Mouse (Mus musculus) MEL (cell line): ENCODE results near the gene Tmtc4. TPM values are rescaled to one million over a fixed set of nuclear protein-coding genes. Genes with fewer than 3 reads are reported as not detected.

Source experiments
- DNase-seq: peaks from one replicate; pipeline ENCODE4 v3.0.0; 2011; ENCODE audit warnings: low read depth, low spot score
- H3K27ac ChIP-seq: 2 replicates; pipeline ENCODE4 v1.5.1; 2012; ENCODE audit warnings: low read depth, mild to moderate bottlenecking, control low read depth, low read length, moderate library complexity; ENCODE audit not compliant: control insufficient read depth
- H3K27me3 ChIP-seq, 2 experiments: fragments of 150-350 bp in 1 of 2; sonication (generic) in 1 of 2; 2 replicates each; pipeline ENCODE4 v1.6.1; 2012; ENCODE audit warnings: low read length in 2 of 2, mild to moderate bottlenecking in 2 of 2, improper control_type of control experiment in 1 of 2, moderate library complexity in 1 of 2; ENCODE audit not compliant: insufficient read depth in 2 of 2, control insufficient read depth in 1 of 2
- H3K36me3 ChIP-seq, 2 experiments: 2 replicates each; pipeline ENCODE4 v1.6.1; 2012 to 2014; ENCODE audit warnings: low read length in 2 of 2, improper control_type of control experiment in 1 of 2, inconsistent platforms in 1 of 2, mild to moderate bottlenecking in 1 of 2; ENCODE audit not compliant: insufficient read depth in 2 of 2, control insufficient read depth in 1 of 2
- H3K4me1 ChIP-seq, 2 experiments: fragments of 150-350 bp in 1 of 2; sonication (generic) in 1 of 2; 2 replicates each; pipeline ENCODE4 v1.6.1; 2012; ENCODE audit warnings: low read length in 2 of 2, improper control_type of control experiment in 1 of 2, mild to moderate bottlenecking in 1 of 2; ENCODE audit not compliant: insufficient read depth in 2 of 2, control insufficient read depth in 1 of 2
- H3K4me3 ChIP-seq, 2 experiments: fragments of 150-350 bp in 1 of 2; sonication (generic) in 1 of 2; 2 replicates each; pipeline ENCODE4 v1.5.1; 2012; ENCODE audit warnings: low read depth in 2 of 2, low read length in 2 of 2, mild to moderate bottlenecking in 2 of 2, moderate library complexity in 2 of 2, control low read depth in 1 of 2, improper control_type of control experiment in 1 of 2; ENCODE audit not compliant: control insufficient read depth in 1 of 2, insufficient read depth in 1 of 2
- H3K79me2 ChIP-seq: 2 replicates; pipeline ENCODE4 v1.6.1; 2012; ENCODE audit warnings: mild to moderate bottlenecking, low read length, moderate library complexity; ENCODE audit not compliant: control insufficient read depth, poor library complexity, insufficient read depth
- H3K9ac ChIP-seq: 2 replicates; pipeline ENCODE4 v1.6.1; 2012; ENCODE audit warnings: low read depth, mild to moderate bottlenecking, control low read depth, low read length, moderate library complexity; ENCODE audit not compliant: control insufficient read depth, poor library complexity, severe bottlenecking
- H3K9me3 ChIP-seq: fragments of 150-350 bp; sonication (generic); replicated peaks from 2 replicates; pipeline ENCODE4 v1.6.1; 2012; ENCODE audit warnings: mild to moderate bottlenecking, low read length, improper control_type of control experiment, moderate library complexity; ENCODE audit not compliant: insufficient read depth
- CHD1 ChIP-seq: IDR thresholded peaks from 2 replicates; pipeline ENCODE4 v1.6.1; 2012; ENCODE audit warnings: low read depth, mild to moderate bottlenecking, inconsistent platforms, low read length, improper control_type of control experiment
- CHD2 ChIP-seq: IDR thresholded peaks from 2 replicates; pipeline ENCODE4 v1.6.1; 2011; ENCODE audit warnings: low read length, improper control_type of control experiment
- CTCF ChIP-seq, 3 experiments: IDR thresholded peaks in 2 of 3; conservative IDR thresholded peaks in 1 of 3; 2 replicates each; pipeline ENCODE4 v1.5.1; 2011 to 2012; ENCODE audit warnings: low read length in 3 of 3, low read depth in 2 of 3, mild to moderate bottlenecking in 2 of 3, improper control_type of control experiment in 1 of 3, inconsistent platforms in 1 of 3, mixed read lengths in 1 of 3, moderate library complexity in 1 of 3; ENCODE audit not compliant: control insufficient read depth in 1 of 3, insufficient read depth in 1 of 3, poor library complexity in 1 of 3, severe bottlenecking in 1 of 3
- E2F4 ChIP-seq: IDR thresholded peaks from 2 replicates; pipeline ENCODE4 v1.6.1; 2011; ENCODE audit warnings: low read depth, low read length, improper control_type of control experiment, borderline replicate concordance
- ELF1 ChIP-seq: IDR thresholded peaks from 2 replicates; pipeline ENCODE4 v1.6.1; 2014; ENCODE audit warnings: low read depth, mild to moderate bottlenecking, inconsistent platforms, low read length, improper control_type of control experiment, moderate library complexity
- EP300 ChIP-seq, 2 experiments: IDR thresholded peaks; 2 replicates each; pipeline ENCODE4 v1.6.1; 2011; ENCODE audit warnings: improper control_type of control experiment in 2 of 2, low read length in 2 of 2, low read depth in 1 of 2, mild to moderate bottlenecking in 1 of 2
- GABPA ChIP-seq: IDR thresholded peaks from 2 replicates; pipeline ENCODE4 v1.6.1; 2012; ENCODE audit warnings: low read depth, mild to moderate bottlenecking, inconsistent platforms, low read length, improper control_type of control experiment, moderate library complexity
- GATA1 ChIP-seq: IDR thresholded peaks from 2 replicates; pipeline ENCODE4 v1.6.1; 2011; ENCODE audit warnings: low read depth, low read length, improper control_type of control experiment
- HCFC1 ChIP-seq: IDR thresholded peaks from 2 replicates; pipeline ENCODE4 v1.6.1; 2012; ENCODE audit warnings: low read depth, mild to moderate bottlenecking, inconsistent platforms, low read length, improper control_type of control experiment, moderate library complexity
- KAT2A ChIP-seq: conservative IDR thresholded peaks from 2 replicates; pipeline ENCODE4 v1.6.1; 2012; ENCODE audit warnings: low read depth, low read length, improper control_type of control experiment, inconsistent platforms
- MAFK ChIP-seq: IDR thresholded peaks from 2 replicates; pipeline ENCODE4 v1.6.1; 2011; ENCODE audit warnings: low read depth, mild to moderate bottlenecking, low read length, improper control_type of control experiment, borderline replicate concordance
- MEF2A ChIP-seq: IDR thresholded peaks from 2 replicates; pipeline ENCODE4 v1.6.1; 2014; ENCODE audit warnings: low read depth, mild to moderate bottlenecking, inconsistent platforms, low read length, improper control_type of control experiment; ENCODE audit not compliant: poor library complexity, insufficient replicate concordance, severe bottlenecking; ENCODE audit errors: extremely low read depth
- MXI1 ChIP-seq: IDR thresholded peaks from 2 replicates; pipeline ENCODE4 v1.6.1; 2011; ENCODE audit warnings: mild to moderate bottlenecking, low read depth, low read length, improper control_type of control experiment
- MYC ChIP-seq: IDR thresholded peaks from 2 replicates; pipeline ENCODE4 v1.6.1; 2011; ENCODE audit warnings: low read depth, mild to moderate bottlenecking, low read length, improper control_type of control experiment, moderate library complexity
- NELFE ChIP-seq: IDR thresholded peaks from 2 replicates; pipeline ENCODE4 v1.6.1; 2011; ENCODE audit warnings: low read depth, low read length, improper control_type of control experiment
- NRF1 ChIP-seq: IDR thresholded peaks from 2 replicates; pipeline ENCODE4 v1.6.1; 2014; ENCODE audit warnings: low read depth, mild to moderate bottlenecking, inconsistent platforms, low read length, improper control_type of control experiment, moderate library complexity; ENCODE audit not compliant: poor library complexity, insufficient read depth, severe bottlenecking
- POLR2A ChIP-seq, 2 experiments: IDR thresholded peaks; 2 replicates each; pipeline ENCODE4 v1.6.1; 2011 to 2012; ENCODE audit warnings: low read length in 2 of 2, mild to moderate bottlenecking in 2 of 2, control low read depth in 1 of 2, improper control_type of control experiment in 1 of 2, low read depth in 1 of 2, moderate library complexity in 1 of 2; ENCODE audit not compliant: control insufficient read depth in 1 of 2, insufficient read depth in 1 of 2, poor library complexity in 1 of 2
- POLR2AphosphoS5 ChIP-seq: IDR thresholded peaks from 2 replicates; pipeline ENCODE4 v1.6.1; 2012; ENCODE audit warnings: low read depth, borderline replicate concordance, mild to moderate bottlenecking, inconsistent platforms, low read length, moderate library complexity, mixed read lengths
- RCOR1 ChIP-seq: IDR thresholded peaks from 2 replicates; pipeline ENCODE4 v1.6.1; 2012; ENCODE audit warnings: low read depth, mild to moderate bottlenecking, inconsistent platforms, low read length, improper control_type of control experiment
- SIN3A ChIP-seq: IDR thresholded peaks from 2 replicates; pipeline ENCODE4 v1.6.1; 2012; ENCODE audit warnings: low read length, improper control_type of control experiment, inconsistent platforms
- SMC3 ChIP-seq: IDR thresholded peaks from 2 replicates; pipeline ENCODE4 v1.6.1; 2011; ENCODE audit warnings: low read depth, low read length, improper control_type of control experiment
- TCF12 ChIP-seq: IDR thresholded peaks from 2 replicates; pipeline ENCODE4 v1.6.1; 2014; ENCODE audit warnings: low read depth, mild to moderate bottlenecking, inconsistent platforms, low read length, improper control_type of control experiment, moderate library complexity
- USF1 ChIP-seq: IDR thresholded peaks from 2 replicates; pipeline ENCODE4 v1.6.1; 2014; ENCODE audit warnings: low read depth, mild to moderate bottlenecking, inconsistent platforms, low read length, improper control_type of control experiment, moderate library complexity
- ZC3H11A ChIP-seq: IDR thresholded peaks from 2 replicates; pipeline ENCODE4 v1.6.1; 2012; ENCODE audit warnings: low read depth, mild to moderate bottlenecking, inconsistent platforms, low read length, improper control_type of control experiment
- ZKSCAN1 ChIP-seq: IDR thresholded peaks from 2 replicates; pipeline ENCODE4 v1.6.1; 2012; ENCODE audit warnings: low read depth, mild to moderate bottlenecking, inconsistent platforms, low read length, improper control_type of control experiment, moderate library complexity
- ZMIZ1 ChIP-seq: IDR thresholded peaks from 2 replicates; pipeline ENCODE4 v1.6.1; 2012; ENCODE audit warnings: low read depth, mild to moderate bottlenecking, inconsistent platforms, low read length, improper control_type of control experiment, moderate library complexity
- ZNF384 ChIP-seq: IDR thresholded peaks from 2 replicates; pipeline ENCODE4 v1.6.1; 2012; ENCODE audit warnings: low read depth, mild to moderate bottlenecking, inconsistent platforms, low read length, improper control_type of control experiment
- polyA plus RNA-seq, 2 experiments: library from polyadenylated mRNA; stranded (reverse) in 1 of 2; unstranded in 1 of 2; fragments of >175 nt in 1 of 2; fragments of >200 nt in 1 of 2; gene quantifications; 2 replicates each; pipeline versions ENCODE4 v1.2.1 to v1.2.4; 2012; ENCODE audit warnings: low replicate concordance in 2 of 2, low read depth in 1 of 2; ENCODE audit not compliant: insufficient read length in 2 of 2, insufficient read depth in 1 of 2, missing spikeins in 1 of 2
- total RNA-seq: library from RNA; depleted of rRNA; stranded (reverse); fragments of 300-350 nt; gene quantifications from 2 replicates; pipeline ENCODE4 v1.2.3, GENCODE M21; 2012

Gene Tmtc4
- total and polyA plus RNA-seq, 3 experiments, result 10.4 to 11.5 TPM; not detected in 1

DNA sequence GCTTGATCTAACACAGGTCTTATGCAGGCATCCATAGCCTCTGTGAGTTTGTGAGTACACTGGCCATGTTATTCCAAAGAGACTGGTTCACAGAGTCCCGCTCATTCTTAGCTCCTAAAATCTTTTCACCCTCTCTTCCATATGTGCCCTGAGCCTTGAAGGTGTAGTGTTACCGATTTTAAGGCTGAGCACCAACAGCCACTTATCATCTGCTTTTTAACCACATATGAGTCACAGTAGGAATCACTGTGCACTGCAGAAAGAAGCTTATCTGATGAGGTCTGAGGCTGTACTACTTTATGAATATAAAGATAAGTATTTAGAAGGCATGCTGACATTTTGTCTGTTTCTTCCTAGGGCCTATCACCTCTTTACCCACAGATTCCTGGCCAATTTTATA is 31.9 kb upstream of the Tmtc4 start:
- peak; percentile 33 for DNase-seq
- no peak overlapping the region for H3K27ac ChIP-seq
- peaks cover 2 to 5% of the 10 kb centered on the region in 2 experiments; a peak in 3 of 4 replicates for H3K27me3 ChIP-seq
- H3K79me2 ChIP-seq, result no peaks in the 10 kb centered on the region
- H3K4me3 ChIP-seq, result no peak overlapping the region
- no peak for TF ChIP-seq E2F4
- no peak for TF ChIP-seq USF1
- TF ChIP-seq NELFE, result no peak
- no peak for TF ChIP-seq MEF2A
- no peak for TF ChIP-seq ELF1
- TF ChIP-seq EP300 (IDR thresholded peaks at IDR 0.05; ENCODE audit: low read depth in 1 of 2, low read length in 2 of 2), result peak; percentile 22 to 51; a peak in 2 of 4 replicates
- peak; percentile 91 for TF ChIP-seq RCOR1
- TF ChIP-seq NRF1, result no peak
- TF ChIP-seq TCF12, result no peak
- TF ChIP-seq MXI1, result no peak
- TF ChIP-seq HCFC1, result no peak
- TF ChIP-seq GATA1, result peak; percentile 73
- no peak for TF ChIP-seq CTCF (IDR thresholded peaks at IDR 0.05 in 2 of 3, conservative IDR thresholded peaks at IDR 0.05 in 1 of 3; ENCODE audit: control insufficient read depth in 1 of 3, insufficient read depth in 1 of 3, low read depth in 2 of 3, low read length in 3 of 3, poor library complexity in 1 of 3, severe bottlenecking in 1 of 3)
- no peak for TF ChIP-seq MYC
- TF ChIP-seq ZMIZ1, result no peak
- TF ChIP-seq SMC3, result no peak
- no peak overlapping the region for H3K9ac ChIP-seq
- no peaks in the 10 kb centered on the region for H3K36me3 ChIP-seq
- H3K4me1 ChIP-seq, result no peaks in the 10 kb centered on the region
- no peaks in the 10 kb centered on the region for H3K9me3 ChIP-seq

DNA sequence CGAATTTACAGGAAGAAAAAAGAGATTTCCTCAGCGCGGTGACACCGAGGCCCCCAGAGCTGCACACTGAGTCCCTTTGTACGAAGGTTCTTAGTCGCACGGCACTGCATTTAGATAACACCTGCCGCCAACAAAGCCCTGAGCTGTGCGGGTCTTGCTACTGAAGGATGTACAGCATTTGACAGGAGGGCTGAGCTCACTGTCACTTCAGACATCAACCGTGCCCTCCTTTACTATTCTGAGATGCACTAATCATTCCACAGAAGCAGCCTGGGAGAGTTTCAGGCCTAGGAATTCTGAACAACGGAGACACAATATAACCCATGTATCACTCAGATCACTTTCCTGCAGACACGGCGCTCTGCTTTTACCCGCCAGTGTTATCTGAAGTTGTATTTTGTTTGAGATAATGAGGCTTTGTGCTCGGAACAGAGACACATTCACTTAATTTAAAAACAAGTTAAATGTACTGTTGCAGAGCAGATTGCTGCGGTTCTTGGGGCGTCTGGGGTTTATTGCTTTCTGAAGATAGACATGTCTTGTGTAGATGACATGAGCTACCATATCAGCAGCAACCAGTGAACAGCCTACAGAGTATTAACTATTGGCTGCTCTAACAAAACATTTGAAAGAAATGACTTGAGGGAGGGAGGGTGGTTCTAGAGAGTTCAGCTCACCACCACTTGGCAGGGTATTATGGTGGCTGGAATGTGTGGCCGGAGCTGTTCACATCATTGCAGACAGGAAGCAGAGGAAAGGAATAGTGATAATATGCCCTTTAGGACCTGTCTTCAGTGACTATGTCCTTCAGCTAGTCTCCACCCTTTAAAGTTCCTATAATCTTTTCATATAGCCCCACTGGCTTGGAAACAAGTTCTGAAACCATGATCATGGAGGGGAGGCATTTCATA is 25.5 kb upstream of the Tmtc4 start:
- DNase-seq, result peak; percentile 79
- Histone ChIP-seq H3K36me3 (peaks cover 0 to 8% of the 10 kb centered on the region in 2 experiments; a peak in 2 of 4 replicates), H3K4me3 (peak overlapping the region; percentile 31 to 41), H3K27me3 (no peaks in the 10 kb centered on the region), H3K9me3 (no peaks in the 10 kb centered on the region), H3K79me2 (no peaks in the 10 kb centered on the region), H3K9ac (0 out of 2 replicates have a peak overlapping the region, but pooled peaks have one; percentile 14), H3K4me1 (peaks cover 2 to 9% of the 10 kb centered on the region in 2 experiments; a peak in 3 of 4 replicates), H3K27ac (peak overlapping the region; percentile 33; the same call in 1 of the 2 replicates)
- no peak for TF ChIP-seq GABPA
- TF ChIP-seq SIN3A, result peak; percentile 63
- no peak for TF ChIP-seq CHD2
- peak; percentile 77 for TF ChIP-seq GATA1
- TF ChIP-seq CTCF (IDR thresholded peaks at IDR 0.05 in 2 of 3, conservative IDR thresholded peaks at IDR 0.05 in 1 of 3; ENCODE audit: control insufficient read depth in 1 of 3, insufficient read depth in 1 of 3, low read depth in 2 of 3, low read length in 3 of 3, poor library complexity in 1 of 3, severe bottlenecking in 1 of 3), result no peak
- peak; percentile 77; the same call in 1 of the 2 replicates for TF ChIP-seq TCF12
- TF ChIP-seq POLR2AphosphoS5, result no peak
- TF ChIP-seq ZNF384, result no peak
- peak; percentile 16; the same call in 1 of the 2 replicates for TF ChIP-seq SMC3
- TF ChIP-seq POLR2A (IDR thresholded peaks at IDR 0.05; ENCODE audit: control insufficient read depth in 1 of 2, insufficient read depth in 1 of 2, low read depth in 1 of 2, low read length in 2 of 2, poor library complexity in 1 of 2), result no peak
- TF ChIP-seq RCOR1, result peak; percentile 85
- TF ChIP-seq ZMIZ1, result no peak
- TF ChIP-seq ZC3H11A, result no peak
- TF ChIP-seq CHD1, result no peak
- no peak for TF ChIP-seq KAT2A
- TF ChIP-seq EP300 (IDR thresholded peaks at IDR 0.05; ENCODE audit: low read depth in 1 of 2, low read length in 2 of 2), result peak; percentile 62 to 80
- no peak for TF ChIP-seq NELFE
- TF ChIP-seq ELF1, result no peak
- TF ChIP-seq MAFK, result 0 out of 2 replicates have a peak, but pooled peaks have one; percentile 38
- no peak for TF ChIP-seq ZKSCAN1
